Mouse (Mus musculus): ENCODE measurements around the gene Rif1.

The Rif1 gene

GRCm38 (mm10) chr2:52072491-52073140, at the start of gene Rif1:
TSS of gene Rif1 (plus strand) at chr2:52072832.
- DNase-seq: peak; percentile 91

DNA sequence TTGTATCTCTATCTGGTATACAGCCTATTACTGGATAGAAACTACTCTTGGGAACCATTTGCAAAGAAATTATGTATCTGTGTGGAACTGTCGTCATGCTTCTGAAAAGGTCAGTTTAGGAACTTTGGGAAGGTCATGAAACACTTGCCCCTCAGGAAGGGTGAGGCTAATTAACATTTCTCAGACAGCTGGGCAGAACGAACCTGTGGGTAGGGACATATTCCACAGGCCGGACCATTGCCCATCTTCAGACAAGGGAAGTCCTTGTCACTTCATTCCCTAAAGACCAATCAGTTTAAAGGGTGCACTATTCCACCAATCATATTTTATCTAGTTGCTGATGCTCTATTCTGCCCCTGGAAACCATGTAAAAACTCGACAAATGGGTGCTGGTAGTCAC, 45.6 kb upstream of the Rif1 start:
- no peak for DNase-seq

DNA sequence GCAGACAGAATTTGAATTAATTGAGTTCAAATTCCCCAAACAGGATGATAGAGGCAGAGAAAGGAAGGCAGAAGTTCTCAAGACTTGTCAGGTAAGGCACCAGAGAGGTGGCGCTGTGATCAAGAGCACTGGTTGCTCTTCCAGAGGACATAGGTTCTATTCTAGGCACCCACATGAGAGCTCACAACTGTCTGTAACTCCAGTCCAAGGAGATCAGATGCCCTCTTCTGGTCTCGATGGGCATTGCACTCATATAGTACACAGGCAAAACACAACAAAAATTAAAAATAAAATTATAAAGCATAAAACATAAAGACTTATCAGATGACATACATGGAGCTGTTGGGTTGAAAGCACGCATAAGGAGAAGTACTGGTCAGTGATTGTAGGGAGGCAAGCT, 43.2 kb upstream of the Rif1 start:
- DNase-seq: no peak

- DNase-seq: peak; percentile 22
These were observed 41.1 kb upstream of the Rif1 start for GRCm38 (mm10) chr2:52031491-52031890.

DNA sequence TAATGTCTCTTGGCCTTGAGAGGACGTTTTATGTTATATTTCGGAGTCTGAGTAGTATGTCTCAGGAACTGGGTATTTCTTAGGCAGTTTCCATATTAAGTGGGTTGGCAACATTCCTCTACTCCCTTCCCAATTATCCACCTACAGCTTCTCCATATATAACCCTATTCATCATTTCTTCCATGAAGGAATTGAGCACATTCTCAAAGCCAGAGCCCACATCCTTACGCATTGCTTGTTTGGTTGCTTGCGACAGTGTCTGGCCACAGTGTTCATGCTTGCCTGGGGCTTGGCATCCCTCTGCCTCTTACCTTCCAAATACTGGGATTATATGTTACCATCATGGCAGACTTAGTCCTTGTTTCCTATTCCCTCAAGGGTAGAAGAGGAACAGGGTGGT, 38.0 kb upstream of the Rif1 start:
- DNase-seq: no peak

DNA sequence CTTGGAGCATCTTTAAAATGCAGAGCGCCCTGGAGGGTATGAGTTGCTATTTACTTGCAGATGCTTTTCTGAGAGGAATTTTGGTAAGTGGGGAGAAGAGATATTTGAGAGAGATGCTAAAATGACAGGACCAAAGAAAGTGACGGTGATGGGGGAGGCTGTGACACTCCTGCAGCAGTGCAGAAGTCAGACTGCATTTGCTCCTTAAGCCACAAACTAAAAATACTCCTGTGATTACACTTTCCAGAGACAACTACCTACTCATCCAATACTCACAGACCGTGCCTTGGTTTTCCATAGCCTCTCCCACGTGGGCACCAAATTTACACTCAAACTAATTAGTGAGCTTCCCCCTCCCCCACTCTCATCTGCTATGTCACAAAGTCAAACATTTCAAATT, 37.5 kb upstream of the Rif1 start:
- DNase-seq: no peak

- no peak for DNase-seq
These were observed 35.6 kb upstream of the Rif1 start for GRCm38 (mm10) chr2:52036929-52037595.

GRCm38 (mm10) chr2:52037882-52038281, 34.8 kb upstream of the Rif1 start, which contains the start of gene Tnfaip6:
TSS of gene Tnfaip6 (plus strand) at chr2:52038009.
- peak; percentile 72 for DNase-seq

DNA sequence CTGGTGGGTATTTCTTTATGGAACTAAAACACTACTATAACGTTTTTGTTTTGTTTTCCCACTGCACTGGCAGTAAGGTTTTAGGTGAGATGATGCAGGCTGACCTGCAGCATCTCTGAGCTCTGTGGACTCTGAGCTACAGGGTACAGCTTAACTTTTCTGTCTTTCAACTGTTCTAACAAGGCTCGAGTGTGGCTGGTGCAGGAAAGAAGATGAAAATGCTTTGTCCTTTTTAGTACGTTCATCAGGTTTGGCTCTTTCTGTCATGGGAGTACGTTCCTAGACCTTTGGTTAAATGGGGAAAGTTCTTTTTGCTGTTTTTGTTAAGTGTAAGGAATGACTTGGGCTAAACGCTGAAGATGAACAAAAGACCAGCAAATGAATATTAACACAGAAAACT, 34.1 kb upstream of the Rif1 start:
- DNase-seq: no peak

- DNase-seq: no peak
These were observed 33.4 kb upstream of the Rif1 start for GRCm38 (mm10) chr2:52039083-52039801.

GRCm38 (mm10) chr2:52042132-52042531, 30.5 kb upstream of the Rif1 start:
- no peak for DNase-seq

- peak; percentile 18 for DNase-seq
These were observed 29.9 kb upstream of the Rif1 start for GRCm38 (mm10) chr2:52042714-52043113.

DNA sequence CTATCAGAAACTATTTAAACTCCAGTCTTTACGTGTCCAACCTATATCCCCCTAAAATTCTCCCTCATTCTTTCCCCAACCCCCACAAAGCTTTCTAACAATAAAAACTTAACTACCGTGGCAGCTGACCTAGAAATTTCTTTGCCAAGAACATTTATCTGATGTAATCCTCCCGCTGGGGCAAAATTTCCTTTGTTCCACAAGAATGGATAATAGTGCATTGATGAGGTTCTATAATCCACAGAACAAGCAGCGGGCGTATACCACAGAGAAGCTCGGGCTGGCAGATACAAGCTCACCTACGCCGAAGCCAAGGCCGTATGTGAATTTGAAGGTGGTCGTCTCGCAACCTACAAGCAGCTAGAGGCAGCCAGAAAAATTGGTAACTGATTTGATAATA, 29.1 kb upstream of the Rif1 start:
- no peak for DNase-seq

DNA sequence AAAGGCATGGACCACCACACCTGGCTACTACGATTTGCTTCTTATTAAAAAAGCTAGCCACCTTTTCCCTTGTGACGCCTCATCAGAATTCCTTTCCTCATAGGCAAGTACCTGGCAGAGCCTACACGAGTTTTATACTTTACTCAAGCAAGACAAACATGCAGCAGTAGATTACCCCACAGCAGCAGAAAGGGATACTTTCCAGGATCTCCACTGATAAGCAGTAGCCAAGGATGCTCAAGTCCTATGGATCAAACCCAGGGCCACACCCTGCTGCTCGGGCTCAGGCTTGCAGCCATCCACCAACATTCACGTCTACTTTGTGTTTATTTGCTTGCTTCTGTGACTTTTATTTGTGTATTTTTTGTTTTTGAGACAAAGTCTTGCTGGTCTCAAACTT, 26.6 kb upstream of the Rif1 start:
- DNase-seq: no peak

GRCm38 (mm10) chr2:52050823-52051222, 21.8 kb upstream of the Rif1 start:
- no peak for DNase-seq

- DNase-seq: no peak
These were observed 20.3 kb upstream of the Rif1 start for GRCm38 (mm10) chr2:52052335-52052734.

- no peak for DNase-seq
These were observed 19.1 kb upstream of the Rif1 start for GRCm38 (mm10) chr2:52053502-52053901.

- DNase-seq: no peak
These were observed 17.0 kb upstream of the Rif1 start for GRCm38 (mm10) chr2:52055616-52056015.

DNA sequence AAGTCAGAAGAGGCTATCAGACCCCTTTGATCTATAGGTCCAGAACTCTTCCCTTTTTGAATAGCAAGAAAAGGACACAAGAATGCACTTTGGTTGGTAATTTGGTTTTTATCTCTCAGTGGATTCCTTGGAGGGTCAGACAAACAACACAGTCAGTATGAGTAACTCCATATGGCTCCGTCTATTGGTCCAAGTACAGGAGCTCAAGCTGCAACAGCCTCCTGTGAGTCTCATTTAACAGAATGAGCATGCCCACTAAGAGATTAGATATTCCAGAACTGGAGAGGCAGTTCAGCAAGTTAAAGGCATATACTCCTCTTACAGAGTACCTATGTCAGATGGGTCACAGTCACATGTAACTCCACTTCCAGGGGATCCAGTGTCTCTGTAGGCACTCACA, 15.5 kb upstream of the Rif1 start:
- DNase-seq: no peak

DNA sequence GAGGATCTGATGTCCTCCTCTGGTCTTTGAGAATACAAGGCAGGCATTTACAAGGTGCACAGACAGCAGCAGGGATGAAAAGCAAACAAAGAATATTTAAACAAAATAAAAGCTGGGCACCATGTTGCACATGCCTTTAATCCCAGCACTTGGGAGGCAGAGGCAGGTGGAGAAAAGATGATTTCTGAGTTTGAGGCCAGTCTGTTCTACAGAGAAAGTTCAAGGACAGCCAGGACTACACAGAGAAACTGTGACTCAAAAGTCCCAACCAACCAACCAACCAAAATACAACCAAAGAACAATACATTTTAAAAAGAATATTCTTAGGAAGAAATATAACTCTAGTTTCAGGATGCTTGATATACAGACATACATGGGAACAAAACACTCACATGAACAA, 15.0 kb upstream of the Rif1 start:
- no peak for DNase-seq

- DNase-seq: no peak
These were observed 4.0 kb upstream of the Rif1 start for GRCm38 (mm10) chr2:52068641-52069040.

GRCm38 (mm10) chr2:52070816-52071215, 1.8 kb upstream of the Rif1 start:
- DNase-seq: no peak

GRCm38 (mm10) chr2:52071241-52071991, 1.2 kb upstream of the Rif1 start:
- DNase-seq: no peak
